Mouse (Mus musculus) spleen, adult 12 weeks (tissue): ENCODE data around the gene Gatad1.
"Not testable (repeated sequence)": the region's sequence is repeated elsewhere in the genome, so short reads cannot be mapped to it uniquely, and the experiment has no call there.

Source experiments
- DNase-seq: peaks from one replicate; pipeline ENCODE4 v3.0.0; 2022; ENCODE audit warnings: low spot score

Gene Gatad1

GRCm38 (mm10) chr5:3657085-3657484 is at the start of gene Gatad1:
TSS of gene Gatad1 (minus strand) at chr5:3657185.
- DNase-seq = no peak

- DNase-seq = no peak
These were observed 45.2 kb upstream of the Gatad1 start for GRCm38 (mm10) chr5:3702180-3702579.

- no peak for DNase-seq
These were observed 43.0 kb upstream of the Gatad1 start for GRCm38 (mm10) chr5:3700025-3700424.

GRCm38 (mm10) chr5:3696031-3696430 is 39.0 kb upstream of the Gatad1 start:
- no peak for DNase-seq

GRCm38 (mm10) chr5:3695191-3695590 is 38.2 kb upstream of the Gatad1 start:
- no peak for DNase-seq

GRCm38 (mm10) chr5:3692956-3693355 is 36.0 kb upstream of the Gatad1 start:
- DNase-seq = no peak

GRCm38 (mm10) chr5:3691283-3691682 is 34.3 kb upstream of the Gatad1 start:
- no peak for DNase-seq

GRCm38 (mm10) chr5:3688298-3688697 is 31.3 kb upstream of the Gatad1 start:
- no peak for DNase-seq

GRCm38 (mm10) chr5:3669938-3670554 is 13.1 kb upstream of the Gatad1 start:
- no peak for DNase-seq

GRCm38 (mm10) chr5:3666585-3666984 is 9.6 kb upstream of the Gatad1 start:
- no peak for DNase-seq

- no peak for DNase-seq
These were observed 8.2 kb upstream of the Gatad1 start for GRCm38 (mm10) chr5:3665225-3665624.

- no peak for DNase-seq
These were observed 3.2 kb downstream of the Gatad1 start for GRCm38 (mm10) chr5:3653801-3654200.

GRCm38 (mm10) chr5:3652903-3653575 is 3.9 kb downstream of the Gatad1 start:
- DNase-seq = not testable (repeated sequence)

GRCm38 (mm10) chr5:3651621-3652020 is 5.4 kb downstream of the Gatad1 start:
- DNase-seq = no peak

- DNase-seq = no peak
These were observed 6.1 kb downstream of the Gatad1 start, which contains the start of gene Tmbim7 for GRCm38 (mm10) chr5:3650881-3651280. TSS of gene Tmbim7 (plus strand) at chr5:3651181.

GRCm38 (mm10) chr5:3648849-3649210 is 8.2 kb downstream of the Gatad1 start:
- no peak for DNase-seq

GRCm38 (mm10) chr5:3648206-3648848 is 8.7 kb downstream of the Gatad1 start:
- no peak for DNase-seq

- peak; percentile 85 for DNase-seq
These were observed 9.3 kb downstream of the Gatad1 start for GRCm38 (mm10) chr5:3647708-3648121.

- DNase-seq = peak; percentile 53
These were observed 9.8 kb downstream of the Gatad1 start for GRCm38 (mm10) chr5:3646991-3647707.

GRCm38 (mm10) chr5:3646539-3646938 is 10.4 kb downstream of the Gatad1 start:
- no peak for DNase-seq

- no peak for DNase-seq
These were observed 11.7 kb downstream of the Gatad1 start for GRCm38 (mm10) chr5:3645326-3645725.

GRCm38 (mm10) chr5:3644621-3645020 is 12.4 kb downstream of the Gatad1 start:
- no peak for DNase-seq

- no peak for DNase-seq
These were observed 21.7 kb downstream of the Gatad1 start for GRCm38 (mm10) chr5:3635286-3635685.
